Mouse (Mus musculus): Measurements from ENCODE around the gene Mansc4. TPM values are rescaled to one million over a fixed set of nuclear protein-coding genes. Genes with fewer than 3 reads are reported as not detected.

Mansc4 gene
- total and polyA plus RNA-seq, 3 experiments: not detected

DNA sequence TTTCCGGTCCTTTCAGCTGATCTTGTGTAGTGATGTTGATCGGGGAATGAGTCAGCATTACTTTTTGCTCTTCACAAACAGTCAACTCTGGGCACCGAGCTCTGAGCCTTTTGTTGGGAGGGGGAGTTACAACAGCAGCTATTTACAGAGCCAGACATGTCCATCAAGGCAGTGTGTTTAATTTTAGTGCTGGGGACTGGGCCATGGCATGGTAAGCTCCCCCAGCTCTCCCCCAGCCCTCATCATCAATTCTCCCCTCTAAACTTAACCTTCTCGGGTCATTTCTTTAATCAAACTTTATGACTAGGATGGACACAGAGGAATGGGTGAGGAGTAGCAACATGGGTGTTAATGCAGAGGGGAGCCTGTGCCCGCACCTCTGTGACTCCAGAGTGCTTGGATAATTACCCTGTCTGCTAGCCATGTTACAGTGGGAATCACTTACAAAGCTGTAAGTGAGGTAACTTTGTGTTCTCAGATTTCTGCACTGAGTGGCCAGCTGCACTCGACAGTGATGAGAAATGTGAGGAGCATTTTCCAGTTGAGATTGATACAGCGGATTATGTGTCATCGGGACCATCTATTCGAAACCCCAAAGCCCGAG lies 31.4 kb downstream of the Mansc4 start:
- Histone ChIP-seq H3K9me3 (replicated peaks) (no peaks in the 10 kb centered on the region), H3K27me3 (ENCODE audit: insufficient read depth, low read length) (no peaks in the 10 kb centered on the region), H3K4me1 (ENCODE audit: insufficient read depth, low read depth, low read length) (no peaks in the 10 kb centered on the region), H3K4me3 (ENCODE audit: low read depth, low read length) (no peak overlapping the region), H3K36me3 (replicated peaks) (peaks cover 94% of the 10 kb centered on the region)
- TF ChIP-seq TAL1 (conservative IDR thresholded peaks at IDR 0.05; ENCODE audit: low read depth, low read length) (no peak), GATA1 (IDR thresholded peaks at IDR 0.05; ENCODE audit: borderline replicate concordance, low read length) (no peak), CTCF (IDR thresholded peaks at IDR 0.05; ENCODE audit: low read depth, low read length) (no peak), GATA2 (IDR thresholded peaks at IDR 0.05; ENCODE audit: borderline replicate concordance, low read depth, low read length) (no peak), POLR2AphosphoS5 (IDR thresholded peaks at IDR 0.05; ENCODE audit: insufficient replicate concordance, low read depth, low read length) (no peak)
- ATAC-seq (ENCODE audit: extremely low read depth, insufficient number of reproducible peaks, low FRiP score, poor library complexity, severe bottlenecking): no peak
- DNase-seq (ENCODE audit: low spot score): no peak

DNA sequence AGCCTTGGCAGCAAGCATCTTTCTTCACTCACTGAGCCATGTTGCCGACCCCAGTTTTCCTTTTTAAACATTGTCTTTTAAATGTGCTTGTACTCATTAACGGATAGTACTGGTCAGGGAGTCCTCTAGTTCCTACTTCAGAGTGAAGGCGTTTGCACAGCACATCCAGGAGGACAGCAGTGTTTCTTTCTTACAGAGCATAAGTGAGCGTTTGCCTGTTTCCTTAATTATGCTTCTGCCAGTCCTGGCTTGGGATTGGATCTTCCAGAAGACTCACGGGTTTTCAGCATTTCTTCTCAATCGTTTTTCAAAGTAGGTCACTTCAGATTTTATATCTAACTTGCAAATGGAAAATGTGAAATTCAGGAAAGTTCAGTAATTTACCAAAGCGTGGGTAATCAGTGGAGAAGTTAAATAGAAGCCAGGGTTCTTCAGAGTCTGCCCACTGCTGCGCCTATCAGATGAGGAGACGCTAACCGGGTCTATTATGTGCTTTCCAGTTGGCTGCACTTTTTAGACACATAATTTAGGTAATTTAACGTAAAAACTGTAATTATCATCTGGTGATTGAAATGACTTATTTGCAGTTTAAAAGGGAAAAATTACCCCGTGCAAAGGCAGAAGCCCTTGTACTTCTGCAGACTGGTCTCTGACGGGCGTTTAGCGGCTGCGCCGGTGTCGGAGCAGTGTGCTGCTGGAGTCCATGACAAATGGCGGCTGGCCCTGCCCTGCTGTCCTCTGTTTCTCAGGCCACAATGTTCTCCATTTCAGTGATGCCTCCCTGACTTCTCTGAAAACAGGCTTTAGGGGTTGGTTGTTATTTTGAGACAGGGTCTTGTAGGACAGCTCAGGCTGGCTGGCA lies 32.8 kb downstream of the Mansc4 start:
- H3K4me1 ChIP-seq (ENCODE audit: insufficient read depth, low read depth, low read length): no peaks in the 10 kb centered on the region
- peaks cover 93% of the 10 kb centered on the region for H3K36me3 ChIP-seq (replicated peaks)
- H3K27me3 ChIP-seq (ENCODE audit: insufficient read depth, low read length): no peaks in the 10 kb centered on the region
- no peak overlapping the region for H3K4me3 ChIP-seq (ENCODE audit: low read depth, low read length)
- ATAC-seq (ENCODE audit: extremely low read depth, insufficient number of reproducible peaks, low FRiP score, poor library complexity, severe bottlenecking) (no peak), DNase-seq (ENCODE audit: low spot score) (no peak)
- no peaks in the 10 kb centered on the region for H3K9me3 ChIP-seq (replicated peaks)
- TF ChIP-seq GATA1 (IDR thresholded peaks at IDR 0.05; ENCODE audit: borderline replicate concordance, low read length) (no peak), GATA2 (IDR thresholded peaks at IDR 0.05; ENCODE audit: borderline replicate concordance, low read depth, low read length) (no peak)

DNA sequence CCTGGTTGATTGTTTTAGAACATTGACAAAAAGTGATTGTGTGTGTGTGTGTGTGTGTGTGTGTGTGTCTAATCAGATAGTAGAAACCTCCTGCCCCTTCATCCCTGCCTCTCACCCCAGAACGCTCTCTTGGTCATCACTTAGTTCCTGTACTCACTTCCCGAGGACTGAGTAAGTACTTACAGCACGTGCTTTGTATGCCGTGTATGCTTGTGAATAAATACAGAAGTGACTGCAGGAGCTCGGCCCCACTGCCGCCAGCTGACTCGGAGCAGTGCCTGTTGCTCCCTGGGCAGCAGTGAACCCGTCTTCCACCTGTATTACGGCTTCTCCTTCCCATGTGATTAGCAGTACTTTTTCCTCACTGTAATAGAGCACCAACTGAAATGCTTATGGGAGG lies 34.4 kb downstream of the Mansc4 start:
- no peaks in the 10 kb centered on the region for H3K27me3 ChIP-seq (ENCODE audit: insufficient read depth, low read length)
- no peaks in the 10 kb centered on the region for H3K4me1 ChIP-seq (ENCODE audit: insufficient read depth, low read depth, low read length)
- no peaks in the 10 kb centered on the region for H3K9me3 ChIP-seq (replicated peaks)
- DNase-seq (ENCODE audit: low spot score): no peak
- H3K36me3 ChIP-seq (replicated peaks): peaks cover 93% of the 10 kb centered on the region
- no peak overlapping the region for H3K4me3 ChIP-seq (ENCODE audit: low read depth, low read length)
- TF ChIP-seq POLR2AphosphoS5 (IDR thresholded peaks at IDR 0.05; ENCODE audit: insufficient replicate concordance, low read depth, low read length) (no peak), CTCF (IDR thresholded peaks at IDR 0.05; ENCODE audit: low read depth, low read length) (no peak), GATA2 (IDR thresholded peaks at IDR 0.05; ENCODE audit: borderline replicate concordance, low read depth, low read length) (no peak), TAL1 (conservative IDR thresholded peaks at IDR 0.05; ENCODE audit: low read depth, low read length) (no peak), GATA1 (IDR thresholded peaks at IDR 0.05; ENCODE audit: borderline replicate concordance, low read length) (no peak)
- ATAC-seq (ENCODE audit: extremely low read depth, insufficient number of reproducible peaks, low FRiP score, poor library complexity, severe bottlenecking): no peak

DNA sequence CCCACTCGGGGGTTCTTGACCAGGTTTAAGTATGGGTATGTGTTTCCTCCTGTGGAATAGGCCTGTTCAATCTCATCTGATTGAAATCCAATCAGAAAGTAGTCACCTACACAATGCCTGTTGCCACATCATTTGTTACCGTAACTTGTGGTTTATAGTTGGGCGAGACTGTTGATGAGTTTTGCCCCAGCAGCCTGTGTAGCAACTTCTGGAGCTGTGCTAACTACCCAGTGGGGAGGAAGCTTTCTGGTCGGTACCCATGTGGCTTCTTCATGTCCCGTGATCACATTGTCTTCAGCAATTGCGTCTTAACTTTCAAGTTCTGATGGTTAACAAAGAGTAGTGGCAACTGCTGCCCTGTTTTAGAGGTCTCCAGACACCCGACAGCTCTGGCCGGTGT lies 35.2 kb downstream of the Mansc4 start:
- TF ChIP-seq GATA1 (IDR thresholded peaks at IDR 0.05; ENCODE audit: borderline replicate concordance, low read length) (no peak), POLR2AphosphoS5 (IDR thresholded peaks at IDR 0.05; ENCODE audit: insufficient replicate concordance, low read depth, low read length) (no peak), GATA2 (IDR thresholded peaks at IDR 0.05; ENCODE audit: borderline replicate concordance, low read depth, low read length) (no peak), TAL1 (conservative IDR thresholded peaks at IDR 0.05; ENCODE audit: low read depth, low read length) (no peak), CTCF (IDR thresholded peaks at IDR 0.05; ENCODE audit: low read depth, low read length) (no peak)
- no peaks in the 10 kb centered on the region for H3K4me1 ChIP-seq (ENCODE audit: insufficient read depth, low read depth, low read length)
- no peak for DNase-seq (ENCODE audit: low spot score)
- H3K36me3 ChIP-seq (replicated peaks): peaks cover 93% of the 10 kb centered on the region
- no peak overlapping the region for H3K4me3 ChIP-seq (ENCODE audit: low read depth, low read length)
- no peak for ATAC-seq (ENCODE audit: extremely low read depth, insufficient number of reproducible peaks, low FRiP score, poor library complexity, severe bottlenecking)
- no peaks in the 10 kb centered on the region for H3K9me3 ChIP-seq (replicated peaks)
- no peaks in the 10 kb centered on the region for H3K27me3 ChIP-seq (ENCODE audit: insufficient read depth, low read length)

DNA sequence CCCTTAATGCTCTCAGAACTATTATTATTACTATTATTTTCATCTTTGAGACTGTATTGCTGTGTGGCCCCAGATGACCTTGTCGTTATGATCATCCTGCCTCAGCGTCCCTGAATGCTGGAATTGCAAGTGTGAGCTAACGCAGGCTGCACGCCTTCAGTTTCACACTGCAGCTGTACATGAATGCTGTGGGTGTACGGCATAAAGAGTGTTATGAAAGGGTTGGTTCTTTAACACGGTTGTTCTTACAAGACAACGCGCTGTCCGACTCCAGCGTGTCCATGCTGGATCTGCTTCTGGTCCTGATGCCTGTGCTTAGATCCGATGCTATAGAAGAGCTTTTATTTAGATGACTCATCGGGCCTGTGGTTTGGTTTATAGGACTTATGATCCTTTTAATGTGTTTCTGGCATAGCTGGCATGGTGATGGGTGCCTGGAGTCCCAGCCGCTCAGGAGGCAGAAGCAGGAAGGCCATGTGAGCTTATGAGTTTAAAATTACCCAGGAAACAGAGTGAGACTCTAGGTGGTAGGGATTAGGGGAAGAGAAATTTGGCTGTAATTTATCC lies 37.5 kb downstream of the Mansc4 start:
- no peak overlapping the region for H3K4me3 ChIP-seq (ENCODE audit: low read depth, low read length)
- peaks cover 83% of the 10 kb centered on the region for H3K36me3 ChIP-seq (replicated peaks)
- H3K27me3 ChIP-seq (ENCODE audit: insufficient read depth, low read length): no peaks in the 10 kb centered on the region
- no peaks in the 10 kb centered on the region for H3K9me3 ChIP-seq (replicated peaks)
- DNase-seq (ENCODE audit: low spot score): no peak
- TF ChIP-seq CTCF (IDR thresholded peaks at IDR 0.05; ENCODE audit: low read depth, low read length) (no peak), TAL1 (conservative IDR thresholded peaks at IDR 0.05; ENCODE audit: low read depth, low read length) (no peak), GATA2 (IDR thresholded peaks at IDR 0.05; ENCODE audit: borderline replicate concordance, low read depth, low read length) (no peak), POLR2AphosphoS5 (IDR thresholded peaks at IDR 0.05; ENCODE audit: insufficient replicate concordance, low read depth, low read length) (no peak), GATA1 (IDR thresholded peaks at IDR 0.05; ENCODE audit: borderline replicate concordance, low read length) (no peak)
- ATAC-seq (ENCODE audit: extremely low read depth, insufficient number of reproducible peaks, low FRiP score, poor library complexity, severe bottlenecking): no peak
- H3K4me1 ChIP-seq (ENCODE audit: insufficient read depth, low read depth, low read length): peaks cover 6% of the 10 kb centered on the region; the same call in 1 of the 2 replicates

DNA sequence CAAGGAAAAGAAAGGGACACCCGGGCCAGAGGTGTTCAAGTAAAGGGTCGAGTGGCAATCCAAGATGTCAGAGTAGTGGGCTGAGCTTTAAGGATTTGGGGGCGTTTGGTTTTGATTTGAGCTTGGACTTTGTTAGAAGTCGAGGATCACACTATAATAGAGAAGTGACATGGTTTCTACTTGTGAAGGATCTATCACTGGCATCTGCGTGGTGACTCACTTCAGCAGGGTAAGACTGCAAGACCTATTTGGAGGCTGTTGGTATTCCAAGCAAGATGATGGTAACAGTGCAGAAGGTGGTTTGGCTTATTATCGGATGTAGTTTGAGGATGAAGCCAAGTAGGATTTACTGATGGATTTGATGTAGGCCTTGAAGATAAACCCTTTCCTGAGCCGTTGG lies 43.2 kb downstream of the Mansc4 start:
- peaks cover 32% of the 10 kb centered on the region for H3K36me3 ChIP-seq (replicated peaks)
- peak overlapping the region; percentile 97 for H3K4me3 ChIP-seq (ENCODE audit: low read depth, low read length)
- H3K4me1 ChIP-seq (ENCODE audit: insufficient read depth, low read depth, low read length): peaks cover 17% of the 10 kb centered on the region
- no peaks in the 10 kb centered on the region for H3K9me3 ChIP-seq (replicated peaks)
- no peak for TF ChIP-seq POLR2AphosphoS5 (IDR thresholded peaks at IDR 0.05; ENCODE audit: insufficient replicate concordance, low read depth, low read length)
- ATAC-seq (ENCODE audit: extremely low read depth, insufficient number of reproducible peaks, low FRiP score, poor library complexity, severe bottlenecking): peak; percentile 17; the same call in 1 of the 2 replicates
- peaks cover 3% of the 10 kb centered on the region; the same call in 1 of the 2 replicates for H3K27me3 ChIP-seq (ENCODE audit: insufficient read depth, low read length)
- DNase-seq (ENCODE audit: low spot score): no peak

All from G1E (cell line).